Mouse (Mus musculus) left cerebral cortex, adult 6 months (tissue): ENCODE data around the gene 2300002M23Rik. TPM values are rescaled to one million over a fixed set of nuclear protein-coding genes. Genes with fewer than 3 reads are reported as not detected.

Experiments used
- long read RNA-seq, 2 experiments: library from polyadenylated mRNA; unstranded; transcript quantifications; one replicate each; pipeline ENCODE4 v2.0.0; 2019 to 2020
- polyA plus RNA-seq: library from polyadenylated mRNA; unstranded; fragments of <200 nt; fragmentation: Nextera tagmentation; gene quantifications from 2 replicates; pipeline ENCODE4 v1.2.3, GENCODE M21; 2021

The 2300002M23Rik gene
- not detected in 2 replicates for polyA plus RNA-seq
- long read RNA-seq, experiment 1, result 0 reads
- long read RNA-seq, experiment 2, result 0 reads

GRCm38 (mm10) chr17:35567150-35567549, at the start of gene 2300002M23Rik:
Gene 2300002M23Rik, plus strand, starts transcription at chr17:35567450.

GRCm38 (mm10) chr17:35532901-35533300, 34.3 kb upstream of the 2300002M23Rik start, which contains the start of gene Psors1c2:
Gene Psors1c2, plus strand, starts transcription at chr17:35533201.

GRCm38 (mm10) chr17:35551881-35552414, 15.3 kb upstream of the 2300002M23Rik start, which contains the start of gene Cdsn:
Gene Cdsn, plus strand, starts transcription at chr17:35552128.

GRCm38 (mm10) chr17:35601249-35601648, 34.0 kb downstream of the 2300002M23Rik start, which contains the start of gene Sfta2:
Gene Sfta2, plus strand, starts transcription at chr17:35601549.

Other genes starting within 250 kb of the 2300002M23Rik start
- gene H2-Q1, start 247.0 kb upstream of the 2300002M23Rik start, polyA plus RNA-seq, result 0.44 and 0.75 TPM in 2 replicates
- gene H2-Q2, start 225.2 kb upstream of the 2300002M23Rik start, polyA plus RNA-seq, result 0.49 and 0.67 TPM in 2 replicates
- gene H2-Q4, start 187.8 kb upstream of the 2300002M23Rik start, polyA plus RNA-seq, result 0.29 TPM in 1 of 2 replicates, not detected in the other
- 1.5 and 1.7 TPM in 2 replicates for gene H2-Q6, start 142.6 kb upstream of the 2300002M23Rik start, polyA plus RNA-seq
- gene H2-Q7, start 128.3 kb upstream of the 2300002M23Rik start, polyA plus RNA-seq, result 2.5 and 3.5 TPM in 2 replicates
- 0.18 and 0.22 TPM in 2 replicates for gene H2-Q10, start 97.4 kb upstream of the 2300002M23Rik start, polyA plus RNA-seq
- gene Pou5f1, start 61.4 kb upstream of the 2300002M23Rik start, polyA plus RNA-seq, result not detected in 2 replicates
- gene Tcf19, start 50.6 kb upstream of the 2300002M23Rik start, polyA plus RNA-seq, result 12.5 and 13.0 TPM in 2 replicates
- 1.8 and 2.2 TPM in 2 replicates for gene Cchcr1, start 50.4 kb upstream of the 2300002M23Rik start, polyA plus RNA-seq
- gene Psors1c2, start 34.2 kb upstream of the 2300002M23Rik start, polyA plus RNA-seq, result not detected in 2 replicates
- gene Cdsn, start 15.3 kb upstream of the 2300002M23Rik start, polyA plus RNA-seq, result 1.3 and 1.6 TPM in 2 replicates
- gene Sfta2, start 34.1 kb downstream of the 2300002M23Rik start, polyA plus RNA-seq, result not detected in 2 replicates
- not detected in 2 replicates for gene Gm9573, start 59.2 kb downstream of the 2300002M23Rik start, polyA plus RNA-seq
- not detected in 2 replicates for gene Mucl3, start 76.2 kb downstream of the 2300002M23Rik start, polyA plus RNA-seq
- 4.2 and 4.4 TPM in 2 replicates for gene Vars2, start 100.1 kb downstream of the 2300002M23Rik start, polyA plus RNA-seq
- gene Gtf2h4, start 106.3 kb downstream of the 2300002M23Rik start, polyA plus RNA-seq, result 25.0 and 27.8 TPM in 2 replicates
- gene Ddr1, start 137.2 kb downstream of the 2300002M23Rik start, polyA plus RNA-seq, result 10.2 and 39.0 TPM in 2 replicates